Mouse (Mus musculus): Measurements from ENCODE around the gene Tmem11. TPM values are rescaled to one million over a fixed set of nuclear protein-coding genes. Genes with fewer than 3 reads are reported as not detected.
"Not testable (repeated sequence)": the region's sequence is repeated elsewhere in the genome, so short reads cannot be mapped to it uniquely, and the experiment has no call there.

Gene Tmem11
- polyA plus RNA-seq, 1 experiment from 2014 or later = 58.8 TPM

GRCm38 (mm10) chr11:60908073-60908472 is 29.0 kb upstream of the Tmem11 start:
- Histone ChIP-seq H3K4me2 (no peak overlapping the region), H3K36me3 (peaks cover 21% of the 10 kb centered on the region), H3K27me3 (no peaks in the 10 kb centered on the region), H3K4me1 (replicated peaks) (peaks cover 21% of the 10 kb centered on the region), H3K9me3 (no peaks in the 10 kb centered on the region), H3K4me3 (no peak overlapping the region), H3K9ac (no peak overlapping the region), H3K27ac (replicated peaks) (no peak overlapping the region)
- WGBS = 66% methylated on average over 3 of the region's 3 CpGs
- no peak for ATAC-seq (ENCODE audit: low FRiP score, low read depth)

- H3K9ac ChIP-seq = no peak overlapping the region
- no peaks in the 10 kb centered on the region for H3K27me3 ChIP-seq
- H3K4me1 ChIP-seq (replicated peaks) = peaks cover 5% of the 10 kb centered on the region
- no peak overlapping the region for H3K4me3 ChIP-seq
- 96% methylated on average over 4 of the region's 4 CpGs for WGBS
- H3K27ac ChIP-seq (replicated peaks) = no peak overlapping the region
- no peak for ATAC-seq (ENCODE audit: low FRiP score, low read depth)
- no peaks in the 10 kb centered on the region for H3K9me3 ChIP-seq
- no peak overlapping the region for H3K4me2 ChIP-seq
- H3K36me3 ChIP-seq = peaks cover 21% of the 10 kb centered on the region
Observed at GRCm38 (mm10) chr11:60906449-60906848, 27.4 kb upstream of the Tmem11 start.

GRCm38 (mm10) chr11:60905407-60906120 is 26.5 kb upstream of the Tmem11 start:
- H3K27me3 ChIP-seq = no peaks in the 10 kb centered on the region
- no peaks in the 10 kb centered on the region for H3K9me3 ChIP-seq
- no peak overlapping the region for H3K4me3 ChIP-seq
- 92% methylated on average over 10 of the region's 10 CpGs for WGBS
- peaks cover 21% of the 10 kb centered on the region for H3K36me3 ChIP-seq
- no peaks in the 10 kb centered on the region for H3K4me1 ChIP-seq (replicated peaks)
- no peak overlapping the region for H3K9ac ChIP-seq
- H3K4me2 ChIP-seq = no peak overlapping the region
- no peak overlapping the region for H3K27ac ChIP-seq (replicated peaks)
- ATAC-seq (ENCODE audit: low FRiP score, low read depth) = no peak

- no peaks in the 10 kb centered on the region for H3K9me3 ChIP-seq
- no peaks in the 10 kb centered on the region for H3K27me3 ChIP-seq
- no peaks in the 10 kb centered on the region for H3K4me1 ChIP-seq (replicated peaks)
- no peak overlapping the region for H3K4me2 ChIP-seq
- no peak overlapping the region for H3K4me3 ChIP-seq
- WGBS = 92% methylated on average over 6 of the region's 6 CpGs
- peaks cover 21% of the 10 kb centered on the region for H3K36me3 ChIP-seq
- no peak overlapping the region for H3K9ac ChIP-seq
- no peak for ATAC-seq (ENCODE audit: low FRiP score, low read depth)
- no peak overlapping the region for H3K27ac ChIP-seq (replicated peaks)
Observed at GRCm38 (mm10) chr11:60903661-60904061, 24.6 kb upstream of the Tmem11 start.

- 80% methylated on average over 4 of the region's 4 CpGs for WGBS
Observed at GRCm38 (mm10) chr11:60902486-60902885, 23.4 kb upstream of the Tmem11 start.

GRCm38 (mm10) chr11:60902001-60902400 is 22.9 kb upstream of the Tmem11 start:
- Histone ChIP-seq H3K27ac (replicated peaks) (no peak overlapping the region), H3K4me1 (replicated peaks) (no peaks in the 10 kb centered on the region), H3K4me3 (no peak overlapping the region), H3K36me3 (peaks cover 21% of the 10 kb centered on the region), H3K9me3 (no peaks in the 10 kb centered on the region), H3K4me2 (no peak overlapping the region), H3K9ac (no peak overlapping the region), H3K27me3 (no peaks in the 10 kb centered on the region)
- 82% methylated on average over 7 of the region's 7 CpGs for WGBS
- no peak for ATAC-seq (ENCODE audit: low FRiP score, low read depth)

More at GRCm38 (mm10) chr11:60902486-60902885, 23.4 kb upstream of the Tmem11 start:
- no peak overlapping the region for H3K27ac ChIP-seq (replicated peaks)
- peaks cover 21% of the 10 kb centered on the region for H3K36me3 ChIP-seq
- no peak overlapping the region for H3K4me3 ChIP-seq
- H3K4me1 ChIP-seq (replicated peaks) = no peaks in the 10 kb centered on the region
- H3K4me2 ChIP-seq = no peak overlapping the region
- H3K27me3 ChIP-seq = no peaks in the 10 kb centered on the region
- no peak for ATAC-seq (ENCODE audit: low FRiP score, low read depth)
- H3K9me3 ChIP-seq = no peaks in the 10 kb centered on the region
- no peak overlapping the region for H3K9ac ChIP-seq

- 47% methylated on average over 4 of the region's 4 CpGs for WGBS
- Histone ChIP-seq H3K4me3 (no peak overlapping the region), H3K27ac (replicated peaks) (no peak overlapping the region), H3K9me3 (no peaks in the 10 kb centered on the region), H3K9ac (no peak overlapping the region), H3K4me2 (no peak overlapping the region), H3K27me3 (no peaks in the 10 kb centered on the region), H3K36me3 (no peaks in the 10 kb centered on the region), H3K4me1 (replicated peaks) (no peaks in the 10 kb centered on the region)
- ATAC-seq (ENCODE audit: low FRiP score, low read depth) = no peak
Observed at GRCm38 (mm10) chr11:60895915-60896314, 16.8 kb upstream of the Tmem11 start.

GRCm38 (mm10) chr11:60890744-60891143 is 11.7 kb upstream of the Tmem11 start:
- ATAC-seq (ENCODE audit: low FRiP score, low read depth) = no peak
- H3K27me3 ChIP-seq = no peaks in the 10 kb centered on the region
- H3K27ac ChIP-seq (replicated peaks) = no peak overlapping the region
- no peaks in the 10 kb centered on the region for H3K4me1 ChIP-seq (replicated peaks)
- H3K36me3 ChIP-seq = no peaks in the 10 kb centered on the region
- 60% methylated on average over 3 of the region's 3 CpGs for WGBS
- no peak overlapping the region for H3K9ac ChIP-seq
- no peak overlapping the region for H3K4me2 ChIP-seq
- no peaks in the 10 kb centered on the region for H3K9me3 ChIP-seq
- H3K4me3 ChIP-seq = no peak overlapping the region

- 79% methylated on average over 6 of the region's 6 CpGs for WGBS
- H3K4me3 ChIP-seq = no peak overlapping the region
- H3K4me1 ChIP-seq (replicated peaks) = no peaks in the 10 kb centered on the region
- H3K4me2 ChIP-seq = no peak overlapping the region
- H3K9me3 ChIP-seq = no peaks in the 10 kb centered on the region
- H3K27ac ChIP-seq (replicated peaks) = no peak overlapping the region
- no peaks in the 10 kb centered on the region for H3K27me3 ChIP-seq
- no peak overlapping the region for H3K9ac ChIP-seq
- no peaks in the 10 kb centered on the region for H3K36me3 ChIP-seq
- no peak for ATAC-seq (ENCODE audit: low FRiP score, low read depth)
Observed at GRCm38 (mm10) chr11:60890286-60890685, 11.2 kb upstream of the Tmem11 start.

GRCm38 (mm10) chr11:60889861-60890260 is 10.8 kb upstream of the Tmem11 start:
- WGBS = 67% methylated on average over 2 of the region's 2 CpGs
- ATAC-seq (ENCODE audit: low FRiP score, low read depth) = no peak
- H3K27me3 ChIP-seq = no peaks in the 10 kb centered on the region
- no peak overlapping the region for H3K27ac ChIP-seq (replicated peaks)
- H3K9ac ChIP-seq = no peak overlapping the region
- H3K4me2 ChIP-seq = no peak overlapping the region
- H3K9me3 ChIP-seq = no peaks in the 10 kb centered on the region
- H3K4me1 ChIP-seq (replicated peaks) = no peaks in the 10 kb centered on the region
- H3K4me3 ChIP-seq = no peak overlapping the region
- no peaks in the 10 kb centered on the region for H3K36me3 ChIP-seq

- H3K27ac ChIP-seq (replicated peaks); H3K4me1 ChIP-seq (replicated peaks); H3K27me3 ChIP-seq; H3K4me2 ChIP-seq; H3K9me3 ChIP-seq; H3K9ac ChIP-seq; H3K36me3 ChIP-seq; ATAC-seq (ENCODE audit: low FRiP score, low read depth); H3K4me3 ChIP-seq: not testable (repeated sequence)
- 91% methylated on average over 3 of the region's 3 CpGs for WGBS
Observed at GRCm38 (mm10) chr11:60886986-60887385, 7.9 kb upstream of the Tmem11 start.

GRCm38 (mm10) chr11:60882386-60882785 is 3.3 kb upstream of the Tmem11 start:
- Histone ChIP-seq H3K36me3 (no peaks in the 10 kb centered on the region), H3K27ac (replicated peaks) (no peak overlapping the region), H3K9me3 (no peaks in the 10 kb centered on the region), H3K9ac (no peak overlapping the region), H3K27me3 (no peaks in the 10 kb centered on the region), H3K4me2 (no peak overlapping the region), H3K4me1 (replicated peaks) (peaks cover 14% of the 10 kb centered on the region), H3K4me3 (no peak overlapping the region)
- ATAC-seq (ENCODE audit: low FRiP score, low read depth) = no peak
- WGBS = 76% methylated on average over 3 of the region's 3 CpGs

- H3K36me3 ChIP-seq = no peaks in the 10 kb centered on the region
- H3K27me3 ChIP-seq = no peaks in the 10 kb centered on the region
- WGBS = 87% methylated on average over 4 of the region's 4 CpGs
- ATAC-seq (ENCODE audit: low FRiP score, low read depth) = no peak
- no peak overlapping the region for H3K4me3 ChIP-seq
- no peaks in the 10 kb centered on the region for H3K9me3 ChIP-seq
- no peak overlapping the region for H3K27ac ChIP-seq (replicated peaks)
- peaks cover 32% of the 10 kb centered on the region for H3K4me1 ChIP-seq (replicated peaks)
- no peak overlapping the region for H3K9ac ChIP-seq
- H3K4me2 ChIP-seq = no peak overlapping the region
Observed at GRCm38 (mm10) chr11:60880559-60880958, 1.5 kb upstream of the Tmem11 start.
